Mouse (Mus musculus) megakaryocyte-erythroid progenitor cell, adult 5-6 weeks (primary cell): ENCODE measurements around the gene Stk38. TPM values are rescaled to one million over a fixed set of nuclear protein-coding genes. Genes with fewer than 3 reads are reported as not detected.

ENCODE experiments used
- ATAC-seq: replicated peaks from 2 replicates; pipeline ENCODE4 v1.8.0; 2016; ENCODE audit warnings: mild to moderate bottlenecking, inconsistent platforms; ENCODE audit not compliant: severe bottlenecking, poor library complexity, low FRiP score, low TSS enrichment
- total RNA-seq, 2 experiments: library from RNA; stranded (forward) in 1 of 2; stranded (reverse) in 1 of 2; fragments of 200-1000, 215-1000 nt in 1 of 2; fragments of >200 nt in 1 of 2; fragmentation: Nextera tagmentation in 1 of 2; gene quantifications; 2 replicates each; pipeline ENCODE4 v1.2.3; 2014 to 2017

Stk38 gene
- total RNA-seq, 2 experiments from 2014 or later = 79.5 to 123 TPM

DNA sequence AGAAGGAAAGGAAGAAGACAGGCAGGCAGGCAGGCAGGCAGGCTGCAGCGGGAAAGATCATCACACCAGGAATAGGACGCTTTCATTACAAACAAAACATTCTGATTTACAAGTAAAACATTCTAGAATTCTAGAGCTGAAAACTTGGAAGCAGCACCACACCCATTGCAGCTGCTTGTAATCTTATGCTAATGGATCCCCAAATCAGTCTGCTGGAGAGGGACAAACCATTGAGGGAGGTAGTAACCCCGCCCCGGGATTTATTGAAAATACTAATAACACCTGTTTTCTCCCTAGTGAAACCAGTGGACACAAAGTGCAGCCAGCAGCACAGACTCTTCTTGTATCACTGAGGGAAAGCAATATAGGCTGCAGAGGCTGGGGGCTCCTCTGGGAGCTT lies 26.7 kb downstream of the Stk38 start:
- no peak for ATAC-seq

- ATAC-seq = no peak
Observed at GRCm38 (mm10) chr17:28979091-28979490, 28.7 kb downstream of the Stk38 start.

- ATAC-seq = no peak
Observed at GRCm38 (mm10) chr17:28970122-28970521, 37.7 kb downstream of the Stk38 start.

- no peak for ATAC-seq
Observed at GRCm38 (mm10) chr17:28967021-28967610, 40.7 kb downstream of the Stk38 start.

GRCm38 (mm10) chr17:28961596-28961995 lies 46.2 kb downstream of the Stk38 start:
- no peak for ATAC-seq

DNA sequence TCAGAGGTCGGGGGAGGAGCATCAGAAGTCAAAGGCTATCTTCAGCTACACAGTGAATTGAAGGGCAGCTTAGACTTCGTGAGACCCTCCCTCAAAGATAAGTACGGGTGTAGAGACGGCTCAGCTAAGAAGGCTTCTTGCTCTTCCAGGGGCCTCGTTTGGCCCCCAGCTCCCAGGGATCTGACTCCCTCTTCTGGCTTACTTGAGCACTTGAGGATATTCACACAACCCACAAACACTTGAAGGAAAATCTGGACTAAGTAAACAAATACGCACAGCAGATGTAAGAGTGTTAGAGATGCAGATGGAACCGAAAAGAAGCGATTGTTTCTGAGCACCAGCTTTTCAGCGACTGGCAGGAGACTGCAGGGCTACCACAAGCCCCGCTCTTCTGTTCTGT lies 47.2 kb downstream of the Stk38 start:
- ATAC-seq = no peak

DNA sequence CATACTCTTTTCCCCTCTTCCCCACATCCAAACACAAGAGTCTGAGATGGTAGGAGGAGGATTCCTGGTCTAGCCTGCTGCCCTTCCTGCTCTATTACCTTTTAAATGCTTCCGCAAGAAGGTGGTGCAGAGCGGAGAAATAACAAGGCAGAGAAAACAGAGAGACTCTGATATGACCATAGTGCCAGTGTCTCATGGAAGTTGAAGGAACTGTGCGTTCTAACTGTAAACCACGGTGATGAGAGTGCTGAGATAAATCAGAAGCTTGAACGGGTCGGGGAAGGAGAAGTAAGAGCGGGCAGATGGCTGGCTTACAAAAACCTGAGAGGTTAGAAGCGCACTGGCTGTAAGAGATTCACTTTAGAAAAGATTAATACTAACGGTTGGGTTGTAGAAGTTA lies 53.4 kb downstream of the Stk38 start:
- no peak for ATAC-seq

GRCm38 (mm10) chr17:28953251-28953650 lies 54.5 kb downstream of the Stk38 start:
- no peak for ATAC-seq

- ATAC-seq = peak; percentile 65
Observed at GRCm38 (mm10) chr17:28951831-28952799, 55.7 kb downstream of the Stk38 start, which contains the start of gene Kctd20. Kctd20 (plus strand) TSS chr17:28951950.

DNA sequence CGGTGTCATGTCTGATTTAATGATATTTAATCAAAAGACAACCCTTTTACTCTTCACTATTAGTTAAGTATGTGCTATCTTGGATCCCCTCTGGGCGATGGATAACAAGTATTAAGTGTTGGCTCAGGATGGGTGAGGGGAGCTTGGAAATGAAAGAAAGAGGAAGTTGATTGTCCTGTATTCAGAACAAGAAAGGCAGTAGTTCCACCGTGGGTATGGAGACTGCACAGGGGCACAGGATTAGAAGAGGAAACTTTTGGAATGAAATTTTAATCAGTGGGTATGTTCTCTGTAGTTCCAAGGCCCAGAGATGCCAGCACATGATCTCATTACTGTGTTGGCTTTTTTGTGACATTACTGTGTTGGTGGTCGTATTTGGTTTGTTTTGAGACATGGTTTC lies 57.0 kb downstream of the Stk38 start:
- no peak for ATAC-seq

- no peak for ATAC-seq
Observed at GRCm38 (mm10) chr17:28948661-28949060, 59.1 kb downstream of the Stk38 start.

DNA sequence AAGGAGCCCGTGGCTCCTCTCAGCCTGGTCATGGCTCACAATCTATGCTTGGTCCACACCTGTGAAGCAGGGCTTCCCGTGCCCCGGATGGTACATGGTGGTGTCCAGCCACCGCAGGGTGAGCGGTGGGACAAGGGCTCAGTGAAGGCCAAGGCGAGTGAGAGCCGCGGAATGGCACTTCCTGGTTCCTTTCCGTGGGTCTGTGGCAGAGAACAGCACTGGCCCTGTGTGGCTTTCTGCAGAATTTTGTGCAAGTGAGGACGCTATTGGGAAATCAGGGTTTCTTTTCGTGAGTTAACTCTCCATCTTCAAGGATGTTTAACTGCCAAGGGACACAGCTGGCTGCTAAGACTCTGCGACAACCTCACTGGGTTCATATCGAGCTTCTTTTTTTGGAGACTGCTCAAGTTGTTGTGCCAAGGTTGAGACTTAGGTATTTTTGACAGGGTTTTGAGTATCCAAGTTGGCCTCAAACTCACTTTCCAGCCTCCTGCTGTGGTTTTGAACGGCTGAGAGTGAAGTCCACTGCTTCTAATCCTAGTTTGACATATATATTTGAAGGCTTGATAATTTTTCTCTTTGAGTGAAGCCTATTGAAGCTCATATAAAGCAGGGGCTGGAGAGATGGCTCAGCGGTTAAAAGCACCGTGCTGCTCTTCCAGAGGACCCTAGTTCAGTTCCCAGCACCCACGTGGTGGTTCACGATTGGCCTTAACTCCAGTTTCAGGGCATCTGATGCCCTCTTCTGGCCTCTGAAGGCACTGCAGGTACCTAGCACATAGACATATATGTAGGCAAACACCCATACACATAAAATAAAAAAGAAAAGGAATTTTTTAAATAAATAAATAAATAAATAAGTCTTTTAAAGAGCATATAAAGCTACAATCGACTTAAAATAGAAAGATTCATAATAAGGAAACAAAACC lies 60.5 kb downstream of the Stk38 start:
- ATAC-seq = no peak

DNA sequence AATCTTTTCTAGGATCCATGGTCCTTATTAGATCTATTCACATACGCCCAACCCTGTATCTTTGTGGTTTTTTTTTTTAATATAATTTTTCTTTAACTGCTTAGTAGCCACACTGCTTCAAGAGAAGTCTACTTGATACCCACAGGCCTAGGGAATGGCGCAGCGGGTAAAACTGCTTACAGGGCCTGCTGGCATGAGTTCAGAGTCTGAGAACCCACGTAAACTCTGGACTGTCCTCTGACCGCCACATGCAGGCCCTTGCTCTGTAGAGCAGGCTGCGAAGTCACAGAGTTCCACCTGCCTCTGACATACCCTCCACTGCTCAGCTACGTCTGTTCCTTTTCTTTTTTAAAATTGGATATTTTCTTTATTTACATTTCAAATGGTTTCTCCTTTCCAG lies 63.3 kb downstream of the Stk38 start:
- ATAC-seq = no peak

DNA sequence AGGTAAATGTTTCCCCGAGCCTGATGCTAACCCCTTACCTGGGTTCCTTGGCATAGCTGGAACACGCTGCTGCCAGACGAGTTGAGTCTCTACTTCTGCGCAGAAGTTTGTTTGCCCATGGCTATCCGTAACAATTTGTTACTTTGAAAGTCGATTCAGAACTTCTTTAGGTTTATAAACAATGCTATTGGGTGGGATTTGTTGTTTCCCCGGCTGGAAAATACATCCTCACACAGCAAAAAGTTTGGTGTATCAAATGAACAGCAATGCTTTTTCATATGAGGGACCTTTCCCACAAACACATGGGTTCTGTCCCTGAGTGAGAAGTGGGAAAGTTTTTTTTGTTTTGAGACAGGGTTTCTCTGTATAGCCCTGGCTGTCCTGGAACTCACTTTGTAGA lies 64.1 kb downstream of the Stk38 start, which contains the start of gene Pxt1:
Gene Pxt1 (minus strand): TSS at position 101 of the 400 bp plus-strand sequence.
- ATAC-seq = no peak

- ATAC-seq = peak; percentile 63
Observed at GRCm38 (mm10) chr17:28942101-28942500, 65.7 kb downstream of the Stk38 start.

DNA sequence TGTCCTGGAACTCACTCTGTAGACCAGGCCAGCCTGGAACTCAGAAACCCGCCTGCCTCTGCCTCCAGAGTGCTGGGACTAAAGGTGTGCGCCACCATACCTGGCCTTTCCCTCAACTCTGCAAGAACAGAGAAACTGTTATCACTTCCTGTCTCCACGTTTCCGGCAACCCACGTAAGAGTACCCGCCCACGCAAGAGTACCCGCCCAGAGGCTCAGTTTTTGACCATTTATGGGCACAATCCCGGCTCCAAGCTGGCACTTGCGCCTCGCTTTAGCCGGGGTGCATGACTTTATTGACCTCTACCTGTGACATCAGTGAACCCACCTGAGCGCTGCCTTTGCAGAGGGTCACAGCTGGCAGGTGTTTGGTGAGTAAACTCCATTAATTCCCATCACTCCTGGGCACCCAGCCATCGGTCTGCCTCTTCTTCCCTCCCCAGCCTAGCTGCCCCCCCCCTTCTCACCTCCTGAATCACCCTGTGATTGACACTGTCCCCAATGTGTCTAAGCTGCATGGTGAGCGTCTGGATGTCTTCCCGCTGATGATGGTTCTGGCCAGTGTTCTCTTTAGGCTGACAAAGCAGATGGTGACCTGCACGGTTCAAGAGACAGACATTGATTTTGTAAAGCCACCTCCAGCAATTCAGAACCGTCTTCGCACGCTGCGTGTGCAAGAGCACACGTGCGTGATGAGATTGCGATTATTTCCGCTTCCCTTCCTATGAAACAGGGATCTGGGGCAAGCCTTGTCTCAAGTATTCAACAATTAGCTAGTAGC lies 66.8 kb downstream of the Stk38 start:
- no peak for ATAC-seq

GRCm38 (mm10) chr17:28936622-28937345 lies 71.0 kb downstream of the Stk38 start:
- peak; percentile 57; the same call in 1 of the 2 replicates for ATAC-seq

GRCm38 (mm10) chr17:28936133-28936532 lies 71.7 kb downstream of the Stk38 start:
- 0 out of 2 replicates have a peak, but pooled peaks have one; percentile 24 for ATAC-seq
